Mouse (Mus musculus) heart, adult 2 months (tissue): ENCODE measurements around the gene Eif4e. TPM values are rescaled to one million over a fixed set of nuclear protein-coding genes. Genes with fewer than 3 reads are reported as not detected.
A peak's percentile ranks its signal among the peaks of the same experiment; 100 is the strongest.

Experiments
- DNase-seq, 2 experiments: peaks; one replicate each; pipeline ENCODE4 v3.0.0; 2021
- H3K27ac ChIP-seq: fragments of 200-600 bp; 2 replicates; pipeline ENCODE4 v1.8.1; 2022
- H3K27me3 ChIP-seq: fragments of 200-500 bp; 2 replicates; pipeline ENCODE4 v1.6.1; 2012; ENCODE audit warnings: mild to moderate bottlenecking, low read length, inconsistent platforms, mixed read lengths; ENCODE audit not compliant: control insufficient read depth, insufficient read depth
- H3K36me3 ChIP-seq: fragments of 200-500 bp; 2 replicates; pipeline ENCODE4 v1.6.1; 2012; ENCODE audit warnings: low read length, inconsistent platforms; ENCODE audit not compliant: control insufficient read depth, insufficient read depth
- H3K4me1 ChIP-seq: fragments of 200-500 bp; 2 replicates; pipeline ENCODE4 v1.6.1; 2011; ENCODE audit warnings: low read length; ENCODE audit not compliant: control insufficient read depth, insufficient read depth
- H3K4me3 ChIP-seq: fragments of 200-600 bp; 2 replicates; pipeline ENCODE4 v1.8.1; 2022
- H3K79me2 ChIP-seq: fragments of 200-500 bp; replicated peaks from 2 replicates; pipeline ENCODE4 v1.6.1; 2012; ENCODE audit warnings: mild to moderate bottlenecking, inconsistent platforms, low read length, moderate library complexity, mixed read lengths; ENCODE audit not compliant: control insufficient read depth, insufficient read depth
- H3K9ac ChIP-seq: fragments of 200-500 bp; 2 replicates; pipeline ENCODE4 v1.6.1; 2012; ENCODE audit warnings: low read depth, mild to moderate bottlenecking, control low read depth, inconsistent platforms, low read length, mixed read lengths
- CTCF ChIP-seq: fragments of 200-600 bp; IDR thresholded peaks from 2 replicates; pipeline ENCODE4 v1.8.1; 2022; ENCODE audit warnings: antibody characterized with exemption, mild to moderate bottlenecking, moderate library complexity
- EP300 ChIP-seq: fragments of 200-500 bp; IDR thresholded peaks from 2 replicates; pipeline ENCODE4 v1.6.1; 2011; ENCODE audit warnings: low read depth, low read length, control low read depth; ENCODE audit not compliant: insufficient read depth
- POLR2A ChIP-seq: fragments of 200-500 bp; IDR thresholded peaks from 2 replicates; pipeline ENCODE4 v1.6.1; 2011; ENCODE audit warnings: mild to moderate bottlenecking, low read depth, low read length, control low read depth; ENCODE audit not compliant: insufficient read depth
- WGBS: fragments of 180-500 bp; shearing (Covaris S2); methylation state at CpG from one replicate; pipeline ENCODE4 v1.1.7; 2018; 5-methylcytosine and 5-hydroxymethylcytosine counted together
- intact Hi-C: fragments of 180-260 bp; cut with DNase I; formaldehyde crosslinking; loops from one replicate; pipeline ENCODE4 v1.15.1; 2025
- polyA plus RNA-seq: library from polyadenylated mRNA; depleted of rRNA; stranded (reverse); fragments of >200 nt; gene quantifications from 2 replicates; pipeline ENCODE4 v1.2.3, GENCODE M21; 2012
- total RNA-seq, 2 experiments: library from RNA; stranded (reverse); gene quantifications; 2 replicates each; pipeline ENCODE4 v1.2.3; 2021

The Eif4e gene
- total and polyA plus RNA-seq, 3 experiments: 56.3 to 195 (median 171) TPM

DNA sequence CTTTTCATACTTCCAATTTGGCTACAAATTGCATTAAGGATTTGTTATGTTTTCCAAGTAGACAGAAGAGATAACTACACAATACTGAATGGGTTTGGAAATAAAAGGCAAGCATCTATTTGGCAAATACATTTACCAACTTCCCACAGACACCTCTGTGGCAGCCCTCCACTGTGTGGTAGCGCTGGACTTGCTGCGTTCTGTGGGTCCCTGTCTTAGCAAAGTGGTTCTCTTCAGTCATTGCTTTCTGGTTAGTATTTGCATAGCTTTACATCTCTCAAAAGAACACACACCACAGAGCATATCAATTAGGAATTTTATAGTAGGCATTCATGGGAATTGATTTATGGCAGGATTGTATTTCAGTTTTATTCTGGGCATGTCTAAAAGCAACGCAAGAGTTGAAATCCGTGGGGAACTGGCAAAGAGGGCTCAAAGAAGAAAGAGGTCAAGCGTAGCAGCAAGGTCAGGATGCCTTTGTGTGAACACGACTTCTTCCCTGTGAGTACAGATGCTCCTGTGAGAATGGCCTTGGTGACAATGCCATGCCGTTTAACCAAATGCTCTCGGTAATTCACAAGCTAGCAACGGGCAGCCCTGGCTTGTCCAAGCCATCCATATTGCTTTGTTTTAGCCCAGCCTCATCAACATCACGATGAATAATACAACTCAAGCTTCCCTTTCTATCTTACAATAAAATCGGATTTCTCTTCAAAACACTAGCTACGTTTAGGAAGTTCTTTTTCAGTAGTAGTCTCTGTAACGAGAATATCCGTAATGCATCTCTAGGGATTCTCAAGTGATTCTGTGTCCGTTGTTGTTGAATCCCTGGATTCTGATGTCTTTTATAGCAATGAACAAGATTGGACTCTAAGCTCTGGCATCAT is 25.9 kb upstream of the Eif4e start:
- TF ChIP-seq EP300: no peak
- no peak for TF ChIP-seq POLR2A
- no peak for TF ChIP-seq CTCF
- Histone ChIP-seq H3K36me3 (no peaks in the 10 kb centered on the region), H3K4me1 (no peaks in the 10 kb centered on the region), H3K4me3 (no peak overlapping the region), H3K27ac (no peak overlapping the region), H3K9ac (no peak overlapping the region), H3K79me2 (no peaks in the 10 kb centered on the region), H3K27me3 (no peaks in the 10 kb centered on the region)
- DNase-seq: no peak
- WGBS: 78% methylated on average over 15 of the region's 15 CpGs
- intact Hi-C loops: no loop called here

DNA sequence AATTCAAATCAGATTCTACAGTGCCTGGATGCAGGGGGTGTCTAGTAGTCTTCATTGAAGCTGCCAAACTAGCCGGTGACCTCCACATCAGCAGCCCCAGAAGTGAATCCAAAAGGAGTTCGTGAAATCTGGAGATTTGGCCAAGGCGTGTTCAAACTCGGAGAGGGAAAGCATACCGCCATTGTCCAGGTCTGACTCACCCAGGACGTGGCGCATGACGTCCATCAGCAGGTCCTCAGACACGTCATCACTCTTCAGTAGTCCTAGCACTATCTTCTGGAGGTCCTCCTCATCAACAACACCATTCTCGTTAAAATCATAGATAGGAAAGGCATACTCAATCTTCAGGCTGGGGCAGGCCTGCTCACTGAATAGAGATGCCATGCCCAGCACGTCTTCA is 22.2 kb upstream of the Eif4e start:
- no peak for DNase-seq
- Histone ChIP-seq H3K27me3 (no peaks in the 10 kb centered on the region), H3K36me3 (no peaks in the 10 kb centered on the region), H3K4me1 (no peaks in the 10 kb centered on the region), H3K79me2 (no peaks in the 10 kb centered on the region), H3K4me3 (no peak overlapping the region), H3K9ac (no peak overlapping the region), H3K27ac (no peak overlapping the region)
- intact Hi-C loops: no loop called here
- WGBS: 48% methylated on average over 11 of the region's 11 CpGs
- TF ChIP-seq POLR2A: no peak
- no peak for TF ChIP-seq CTCF
- no peak for TF ChIP-seq EP300

DNA sequence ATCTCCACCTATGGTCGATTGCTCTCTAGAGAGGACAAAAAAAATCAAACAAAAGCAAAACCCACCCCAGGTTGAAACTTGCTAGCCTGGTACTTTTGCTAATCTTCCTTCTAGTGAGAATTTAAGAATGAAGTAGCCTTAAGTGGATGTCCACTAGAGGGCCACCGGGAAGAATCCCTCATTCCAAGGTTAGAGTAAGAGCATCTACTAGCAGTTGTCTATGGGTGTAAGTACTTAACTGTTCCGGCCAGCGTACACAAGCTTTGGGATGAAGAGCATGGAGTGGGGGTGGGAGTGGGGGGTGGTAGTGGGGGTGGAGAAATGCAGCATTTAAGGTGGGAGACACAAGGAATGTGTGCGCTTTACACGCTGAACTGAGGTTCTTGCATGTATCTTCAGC is 19.2 kb upstream of the Eif4e start:
- intact Hi-C loops: loop anchor here (2.0 kb wide), 1 partner anchor 114 kb away; no protein-coding TSS in a partner anchor
- no peak overlapping the region for H3K27ac ChIP-seq
- WGBS: 50% methylated on average over 6 of the region's 6 CpGs
- H3K4me1 ChIP-seq: no peaks in the 10 kb centered on the region
- no peak overlapping the region for H3K9ac ChIP-seq
- no peak overlapping the region for H3K4me3 ChIP-seq
- TF ChIP-seq POLR2A (no peak), CTCF (peak; percentile 71)
- DNase-seq: no peak
- no peaks in the 10 kb centered on the region for H3K27me3 ChIP-seq
- H3K79me2 ChIP-seq: no peaks in the 10 kb centered on the region
- no peaks in the 10 kb centered on the region for H3K36me3 ChIP-seq

DNA sequence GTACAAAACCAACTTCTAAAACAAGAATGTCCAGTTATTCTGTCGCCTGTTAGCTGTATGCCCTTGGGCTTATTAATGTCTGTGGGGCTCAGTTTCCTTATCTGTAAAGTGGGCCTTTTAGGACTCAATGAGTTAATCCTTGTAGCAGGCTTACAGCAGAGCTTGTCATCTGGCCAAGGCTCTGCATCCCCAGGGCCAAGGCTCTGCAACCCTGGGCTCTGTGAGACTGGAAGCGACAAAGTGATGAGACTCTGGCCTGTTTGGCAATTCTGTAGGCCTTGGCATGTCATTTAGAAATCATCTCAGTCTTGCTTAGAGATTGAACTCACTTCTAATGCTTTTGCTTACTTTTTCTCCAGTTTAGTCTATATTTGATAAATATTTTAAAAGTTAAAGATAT is 16.4 kb upstream of the Eif4e start:
- no peaks in the 10 kb centered on the region for H3K27me3 ChIP-seq
- H3K9ac ChIP-seq: no peak overlapping the region
- H3K4me1 ChIP-seq: no peaks in the 10 kb centered on the region
- H3K27ac ChIP-seq: no peak overlapping the region
- WGBS: 76% methylated on average over 2 of the region's 2 CpGs
- no peak for DNase-seq
- intact Hi-C loops: no loop called here
- H3K4me3 ChIP-seq: no peak overlapping the region
- no peaks in the 10 kb centered on the region for H3K36me3 ChIP-seq
- H3K79me2 ChIP-seq: no peaks in the 10 kb centered on the region
- TF ChIP-seq EP300: no peak
- no peak for TF ChIP-seq CTCF
- TF ChIP-seq POLR2A: no peak

DNA sequence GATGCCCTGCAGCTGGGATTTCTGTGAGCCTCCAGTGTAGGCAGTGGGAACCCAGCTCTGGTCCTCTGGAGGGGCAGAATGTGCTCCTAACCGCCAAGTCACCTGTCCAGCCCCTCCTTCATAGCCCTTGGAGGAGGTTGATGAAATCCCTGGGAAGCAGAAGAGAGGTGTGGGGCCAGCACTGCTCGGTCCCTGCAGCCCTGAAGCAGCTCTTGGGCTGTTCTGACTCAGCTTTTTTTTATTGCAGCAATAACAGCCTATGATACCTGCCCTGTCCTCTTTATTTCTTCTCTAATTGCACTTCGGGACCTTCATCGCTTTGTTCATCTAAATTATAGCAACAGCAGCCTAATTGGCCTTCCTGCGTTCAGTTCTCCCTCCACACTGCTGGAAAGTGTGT is 15.5 kb upstream of the Eif4e start:
- no peak overlapping the region for H3K27ac ChIP-seq
- H3K36me3 ChIP-seq: no peaks in the 10 kb centered on the region
- no peaks in the 10 kb centered on the region for H3K27me3 ChIP-seq
- H3K9ac ChIP-seq: no peak overlapping the region
- TF ChIP-seq EP300 (no peak), CTCF (no peak), POLR2A (no peak)
- no peak overlapping the region for H3K4me3 ChIP-seq
- DNase-seq: no peak
- intact Hi-C loops: no loop called here
- no peaks in the 10 kb centered on the region for H3K4me1 ChIP-seq
- 81% methylated on average over 5 of the region's 5 CpGs for WGBS
- H3K79me2 ChIP-seq: no peaks in the 10 kb centered on the region

DNA sequence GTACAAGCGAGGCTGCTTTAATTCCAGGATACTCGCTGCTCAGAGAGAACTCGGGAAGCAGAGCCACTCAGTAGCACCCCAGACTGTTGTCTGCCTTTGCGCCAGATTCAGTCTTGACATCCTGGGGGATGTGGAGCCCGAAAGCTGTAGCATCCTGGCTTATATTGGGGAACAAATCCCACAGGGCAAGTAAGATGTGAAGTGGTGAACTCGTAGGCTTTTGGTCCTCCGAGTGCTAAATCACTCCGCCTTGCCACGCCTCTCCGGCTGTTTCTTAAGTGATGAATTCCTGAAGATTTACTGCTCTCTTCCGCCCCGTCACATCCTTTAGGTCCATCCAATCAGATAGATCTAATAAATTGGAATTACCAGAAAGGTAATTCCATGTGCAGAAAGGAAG is 12.7 kb upstream of the Eif4e start:
- Histone ChIP-seq H3K36me3 (no peaks in the 10 kb centered on the region), H3K4me1 (peaks cover 1% of the 10 kb centered on the region; the same call in 1 of the 2 replicates), H3K9ac (no peak overlapping the region), H3K27me3 (no peaks in the 10 kb centered on the region), H3K4me3 (no peak overlapping the region), H3K79me2 (no peaks in the 10 kb centered on the region), H3K27ac (no peak overlapping the region)
- intact Hi-C loops: no loop called here
- WGBS: 78% methylated on average over 12 of the region's 12 CpGs
- TF ChIP-seq POLR2A (no peak), EP300 (no peak), CTCF (no peak)
- DNase-seq: no peak
